Mouse (Mus musculus): ENCODE data around the gene Cdc20b. TPM values are rescaled to one million over a fixed set of nuclear protein-coding genes. Genes with fewer than 3 reads are reported as not detected.

Gene Cdc20b
- polyA plus RNA-seq, 1 experiment, result not detected

DNA sequence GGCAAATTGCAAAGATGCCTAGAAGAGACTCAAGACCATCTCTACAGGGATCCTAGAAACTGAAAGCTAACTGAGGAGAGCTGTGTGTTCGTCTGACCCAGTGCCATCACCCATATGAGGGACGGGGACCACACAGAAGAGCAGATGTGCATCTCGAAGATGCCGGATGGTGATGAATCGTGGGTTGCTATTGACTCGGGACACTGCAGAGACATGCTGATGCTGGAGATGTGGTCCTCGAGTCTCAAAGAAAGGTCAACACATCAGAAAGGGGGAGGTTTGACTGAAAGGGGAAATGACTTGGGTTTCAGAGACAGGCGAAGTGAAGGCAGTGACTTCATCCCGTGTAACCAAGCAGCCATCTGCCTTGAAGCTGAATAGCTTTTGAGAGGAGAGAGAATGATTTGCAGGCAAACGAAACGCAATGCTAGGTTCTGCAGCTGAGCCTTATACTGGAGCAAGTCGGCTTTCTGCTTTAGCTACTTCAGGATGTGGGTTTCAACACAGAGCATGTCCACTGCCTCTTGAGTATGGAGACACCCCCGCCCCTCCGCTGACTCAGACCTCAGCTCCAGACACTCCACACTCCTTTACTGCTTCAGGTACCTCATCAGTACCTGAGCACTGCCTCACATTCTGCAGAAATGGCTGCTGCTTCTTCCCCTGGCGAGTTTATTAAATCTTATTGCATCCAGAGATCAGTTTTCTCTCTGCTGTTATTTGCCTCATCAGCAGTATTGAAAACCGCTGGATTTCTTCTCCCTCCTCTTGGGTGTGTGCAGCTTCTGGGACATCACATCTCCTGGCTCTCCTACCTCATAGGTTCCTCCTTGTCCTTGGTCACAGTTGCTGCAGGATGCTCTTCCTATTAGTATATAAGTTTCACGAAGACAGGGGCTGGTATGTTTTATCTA is 85.7 kb downstream of the Cdc20b start:
- no peaks in the 10 kb centered on the region for H3K27me3 ChIP-seq (replicated peaks)
- TF ChIP-seq GATA1 (IDR thresholded peaks at IDR 0.05; ENCODE audit: borderline replicate concordance, low read length) (no peak), FLI1 (IDR thresholded peaks at IDR 0.05; ENCODE audit: low read length) (no peak)
- no peaks in the 10 kb centered on the region for H3K4me1 ChIP-seq
- H3K36me3 ChIP-seq (replicated peaks; ENCODE audit: low read length), result no peaks in the 10 kb centered on the region
- H3K9me3 ChIP-seq, result peaks cover 14% of the 10 kb centered on the region
- H3K4me3 ChIP-seq (replicated peaks), result no peak overlapping the region

DNA sequence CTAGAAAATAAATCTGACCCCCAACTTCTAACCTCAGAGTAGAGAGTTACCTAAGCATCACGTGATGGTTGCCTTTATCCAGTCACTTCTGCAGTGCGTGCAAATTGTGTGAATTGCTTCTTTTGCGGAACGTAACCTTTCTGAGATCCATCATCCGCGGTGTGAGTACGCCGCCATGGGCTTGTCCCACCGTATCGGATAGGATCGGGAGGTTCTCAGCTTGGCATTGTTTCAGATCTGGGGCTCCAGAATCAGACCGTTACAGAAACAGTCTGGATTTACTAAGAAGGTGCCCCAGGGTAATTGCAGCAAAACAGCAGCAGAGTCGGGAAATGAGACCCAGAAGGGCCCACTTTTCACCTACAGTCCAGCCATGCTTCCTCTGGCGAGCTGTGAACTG is 86.4 kb downstream of the Cdc20b start:
- H3K4me1 ChIP-seq, result no peaks in the 10 kb centered on the region
- no peaks in the 10 kb centered on the region for H3K27me3 ChIP-seq (replicated peaks)
- TF ChIP-seq FLI1 (IDR thresholded peaks at IDR 0.05; ENCODE audit: low read length) (no peak), GATA1 (IDR thresholded peaks at IDR 0.05; ENCODE audit: borderline replicate concordance, low read length) (no peak)
- no peak overlapping the region for H3K4me3 ChIP-seq (replicated peaks)
- H3K9me3 ChIP-seq, result peaks cover 14% of the 10 kb centered on the region
- H3K36me3 ChIP-seq (replicated peaks; ENCODE audit: low read length), result no peaks in the 10 kb centered on the region

DNA sequence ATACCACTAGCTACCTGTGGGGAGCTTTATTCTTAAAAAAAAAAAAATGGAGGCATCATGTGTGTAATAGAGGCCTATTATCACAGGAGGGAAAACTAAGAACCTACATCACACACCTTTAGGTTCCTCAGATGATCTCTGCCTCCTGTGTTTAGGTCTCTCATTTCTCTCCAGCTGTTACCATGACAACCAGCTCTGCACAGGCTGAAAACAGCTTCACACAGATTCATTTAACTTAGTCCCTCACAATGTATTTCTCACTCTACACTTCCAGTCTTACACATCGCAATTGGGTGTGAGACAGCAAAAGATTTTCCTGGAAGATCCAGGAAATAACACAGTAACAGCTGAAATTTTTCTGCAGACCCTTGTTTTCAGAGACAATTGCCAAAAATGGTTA is 95.1 kb downstream of the Cdc20b start:
- TF ChIP-seq FLI1 (IDR thresholded peaks at IDR 0.05; ENCODE audit: low read length), result no peak
- no peak for TF ChIP-seq GATA1 (IDR thresholded peaks at IDR 0.05; ENCODE audit: borderline replicate concordance, low read length)

DNA sequence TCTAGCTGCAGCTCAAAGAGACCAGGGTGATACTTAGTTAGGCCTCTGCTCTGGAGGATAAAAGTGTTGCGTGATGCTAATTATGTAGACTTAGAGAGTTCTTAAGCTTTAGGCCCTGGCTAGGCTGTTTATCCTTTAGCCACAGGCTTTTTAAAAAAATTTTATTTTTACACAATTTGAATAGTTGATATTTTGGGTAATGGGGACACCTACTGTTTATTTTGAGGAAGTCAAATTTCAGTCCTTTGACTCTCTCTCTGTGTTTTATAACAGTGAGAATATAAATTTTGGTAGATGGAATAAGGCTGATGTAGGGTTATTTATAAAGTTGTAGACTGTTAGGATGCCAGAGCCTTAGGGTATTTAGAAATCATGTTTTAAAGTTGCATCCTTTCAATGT is 104.7 kb downstream of the Cdc20b start:
- no peaks in the 10 kb centered on the region for H3K36me3 ChIP-seq (replicated peaks; ENCODE audit: low read length)
- H3K9me3 ChIP-seq, result no peaks in the 10 kb centered on the region
- H3K4me1 ChIP-seq, result no peaks in the 10 kb centered on the region
- H3K4me3 ChIP-seq (replicated peaks), result no peak overlapping the region
- TF ChIP-seq FLI1 (IDR thresholded peaks at IDR 0.05; ENCODE audit: low read length) (no peak), GATA1 (IDR thresholded peaks at IDR 0.05; ENCODE audit: borderline replicate concordance, low read length) (no peak)
- no peaks in the 10 kb centered on the region for H3K27me3 ChIP-seq (replicated peaks)

More for the DNA sequence above, 95.1 kb downstream of the Cdc20b start:
- no peaks in the 10 kb centered on the region for H3K27me3 ChIP-seq (replicated peaks)
- H3K9me3 ChIP-seq, result peaks cover 3% of the 10 kb centered on the region; the same call in 1 of the 2 replicates
- H3K4me3 ChIP-seq (replicated peaks), result no peak overlapping the region
- H3K36me3 ChIP-seq (replicated peaks; ENCODE audit: low read length), result no peaks in the 10 kb centered on the region
- H3K4me1 ChIP-seq, result no peaks in the 10 kb centered on the region

Other genes with a start within 250 kb of the Cdc20b start
- gene Plpp1, start 234.3 kb upstream of the Cdc20b start, polyA plus RNA-seq (2012; ENCODE audit: insufficient read depth, low replicate concordance), result not detected in 2 replicates
- gene Mtrex, start 107.7 kb upstream of the Cdc20b start, polyA plus RNA-seq (2012; ENCODE audit: insufficient read depth, low replicate concordance), result 2.0 TPM in 1 of 2 replicates, not detected in the other
- gene Dhx29, start 107.7 kb upstream of the Cdc20b start, polyA plus RNA-seq (2012; ENCODE audit: insufficient read depth, low replicate concordance), result 0.47 and 3.7 TPM in 2 replicates
- 0.67 TPM in 1 of 2 replicates, not detected in the other for gene Ccno, start 47.3 kb upstream of the Cdc20b start, polyA plus RNA-seq (2012; ENCODE audit: insufficient read depth, low replicate concordance)
- gene Mcidas, start 41.3 kb upstream of the Cdc20b start, polyA plus RNA-seq (2012; ENCODE audit: insufficient read depth, low replicate concordance), result not detected in 2 replicates
- not detected in 2 replicates for gene Gpx8, start 11.3 kb downstream of the Cdc20b start, polyA plus RNA-seq (2012; ENCODE audit: insufficient read depth, low replicate concordance)
- gene Gzma, start 65.9 kb downstream of the Cdc20b start, polyA plus RNA-seq (2012; ENCODE audit: insufficient read depth, low replicate concordance), result not detected in 2 replicates
- gene Esm1, start 174.5 kb downstream of the Cdc20b start, polyA plus RNA-seq (2012; ENCODE audit: insufficient read depth, low replicate concordance), result not detected in 2 replicates
- not detected in 2 replicates for gene Gzmk, start 190.8 kb downstream of the Cdc20b start, polyA plus RNA-seq (2012; ENCODE audit: insufficient read depth, low replicate concordance)